Mouse (Mus musculus): ENCODE measurements around the gene Col7a1. TPM values are rescaled to one million over a fixed set of nuclear protein-coding genes. Genes with fewer than 3 reads are reported as not detected.
A peak's percentile ranks its signal among the peaks of the same experiment; 100 is the strongest.

The Col7a1 gene
- polyA plus RNA-seq, 1 experiment from 2014 or later, result 5.4 TPM

DNA sequence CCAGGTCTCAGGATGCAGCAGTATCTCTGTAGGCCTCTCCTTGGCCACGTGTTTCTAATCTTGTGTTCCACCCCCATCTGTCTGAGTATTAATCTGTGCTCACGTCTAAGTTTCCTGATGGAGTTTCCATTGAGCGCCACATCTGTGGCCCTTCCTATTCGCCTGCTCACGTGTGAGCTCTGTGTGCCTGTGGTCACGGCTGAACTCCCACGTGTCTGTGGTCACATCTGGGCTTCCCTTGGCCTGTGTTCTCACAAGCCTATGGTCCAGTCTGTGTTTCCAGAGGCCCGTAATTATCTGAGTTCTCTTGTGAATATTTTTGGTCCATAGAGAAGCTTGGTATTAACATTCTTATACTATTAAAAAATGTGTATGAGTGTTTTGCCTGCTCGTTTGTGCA is 23.1 kb downstream of the Col7a1 start:
- no peak overlapping the region for H3K4me3 ChIP-seq (ENCODE audit: low read length)
- 82% methylated on average over 9 of the region's 9 CpGs for WGBS
- no peaks in the 10 kb centered on the region for H3K9me3 ChIP-seq (ENCODE audit: control insufficient read depth, low read length)
- H3K27ac ChIP-seq (ENCODE audit: low read depth, low read length), result no peak overlapping the region
- no peak for ATAC-seq (ENCODE audit: low FRiP score, low TSS enrichment)
- H3K36me3 ChIP-seq (ENCODE audit: control insufficient read depth, insufficient read depth, low read length), result no peaks in the 10 kb centered on the region
- H3K9ac ChIP-seq (ENCODE audit: low read depth, low read length), result no peak overlapping the region
- no peaks in the 10 kb centered on the region for H3K27me3 ChIP-seq (ENCODE audit: control insufficient read depth, insufficient read depth, low read length)
- H3K4me2 ChIP-seq (replicated peaks; ENCODE audit: low read depth, low read length), result no peak overlapping the region
- H3K4me1 ChIP-seq (ENCODE audit: control insufficient read depth, insufficient read depth, low read length), result no peaks in the 10 kb centered on the region

GRCm38 (mm10) chr9:108977966-108978365 is 24.6 kb downstream of the Col7a1 start:
- Histone ChIP-seq H3K9me3 (ENCODE audit: control insufficient read depth, low read length) (no peaks in the 10 kb centered on the region), H3K4me2 (replicated peaks; ENCODE audit: low read depth, low read length) (no peak overlapping the region), H3K27ac (ENCODE audit: low read depth, low read length) (no peak overlapping the region), H3K4me3 (ENCODE audit: low read length) (no peak overlapping the region), H3K27me3 (ENCODE audit: control insufficient read depth, insufficient read depth, low read length) (no peaks in the 10 kb centered on the region), H3K9ac (ENCODE audit: low read depth, low read length) (no peak overlapping the region), H3K36me3 (ENCODE audit: control insufficient read depth, insufficient read depth, low read length) (no peaks in the 10 kb centered on the region), H3K4me1 (ENCODE audit: control insufficient read depth, insufficient read depth, low read length) (no peaks in the 10 kb centered on the region)
- no peak for ATAC-seq (ENCODE audit: low FRiP score, low TSS enrichment)
- 80% methylated on average over 7 of the region's 7 CpGs for WGBS

GRCm38 (mm10) chr9:108982498-108982897 is 29.1 kb downstream of the Col7a1 start:
- no peaks in the 10 kb centered on the region for H3K9me3 ChIP-seq (ENCODE audit: control insufficient read depth, low read length)
- no peaks in the 10 kb centered on the region for H3K4me1 ChIP-seq (ENCODE audit: control insufficient read depth, insufficient read depth, low read length)
- no peak overlapping the region for H3K9ac ChIP-seq (ENCODE audit: low read depth, low read length)
- H3K4me2 ChIP-seq (replicated peaks; ENCODE audit: low read depth, low read length), result no peak overlapping the region
- no peak for ATAC-seq (ENCODE audit: low FRiP score, low TSS enrichment)
- H3K36me3 ChIP-seq (ENCODE audit: control insufficient read depth, insufficient read depth, low read length), result no peaks in the 10 kb centered on the region
- H3K4me3 ChIP-seq (ENCODE audit: low read length), result no peak overlapping the region
- H3K27me3 ChIP-seq (ENCODE audit: control insufficient read depth, insufficient read depth, low read length), result no peaks in the 10 kb centered on the region
- WGBS, result 73% methylated on average over 8 of the region's 8 CpGs
- H3K27ac ChIP-seq (ENCODE audit: low read depth, low read length), result no peak overlapping the region

DNA sequence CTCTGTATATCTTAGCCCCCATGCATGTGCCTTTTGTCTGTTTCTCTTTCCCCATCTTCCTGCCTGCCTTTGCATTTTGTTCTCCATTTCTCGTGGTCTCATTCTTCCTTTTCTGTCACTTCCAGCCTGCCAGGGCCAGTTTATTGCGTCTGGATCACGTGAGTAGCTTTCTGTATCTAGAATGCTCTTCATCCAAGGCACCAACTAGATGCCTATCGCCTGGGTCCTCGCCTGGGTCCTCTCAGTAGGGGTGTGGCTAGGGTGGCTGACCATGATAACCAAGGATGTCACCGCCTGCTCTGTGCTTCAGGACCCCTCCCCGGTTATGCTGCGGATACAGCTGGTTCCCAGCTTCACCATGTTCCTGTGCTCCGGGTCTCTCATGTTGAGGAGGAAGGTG is 29.8 kb downstream of the Col7a1 start:
- H3K9ac ChIP-seq (ENCODE audit: low read depth, low read length), result no peak overlapping the region
- WGBS, result 74% methylated on average over 9 of the region's 9 CpGs

GRCm38 (mm10) chr9:108985710-108986109 is 32.3 kb downstream of the Col7a1 start, which contains the start of gene Ucn2:
TSS of gene Ucn2 (plus strand) at chr9:108986010.
- 92% methylated on average over 4 of the region's 4 CpGs for WGBS
- ATAC-seq (ENCODE audit: low FRiP score, low TSS enrichment), result no peak
- no peak within 1 kb of the TSS for H3K4me2 ChIP-seq (replicated peaks; ENCODE audit: low read depth, low read length)
- no peaks in the 10 kb centered on the region for H3K36me3 ChIP-seq (ENCODE audit: control insufficient read depth, insufficient read depth, low read length)
- peaks cover 13% of the 10 kb centered on the region; the same call in 1 of the 2 replicates for H3K4me1 ChIP-seq (ENCODE audit: control insufficient read depth, insufficient read depth, low read length)
- no peak within 1 kb of the TSS for H3K4me3 ChIP-seq (ENCODE audit: low read length)
- H3K9me3 ChIP-seq (ENCODE audit: control insufficient read depth, low read length), result no peaks in the 10 kb centered on the region
- H3K27me3 ChIP-seq (ENCODE audit: control insufficient read depth, insufficient read depth, low read length), result no peaks in the 10 kb centered on the region
- H3K27ac ChIP-seq (ENCODE audit: low read depth, low read length), result no peak within 1 kb of the TSS
- H3K9ac ChIP-seq (ENCODE audit: low read depth, low read length), result no peak within 1 kb of the TSS

More for the DNA sequence above, 29.8 kb downstream of the Col7a1 start:
- no peaks in the 10 kb centered on the region for H3K9me3 ChIP-seq (ENCODE audit: control insufficient read depth, low read length)
- no peak overlapping the region for H3K4me2 ChIP-seq (replicated peaks; ENCODE audit: low read depth, low read length)
- no peaks in the 10 kb centered on the region for H3K27me3 ChIP-seq (ENCODE audit: control insufficient read depth, insufficient read depth, low read length)
- no peak for ATAC-seq (ENCODE audit: low FRiP score, low TSS enrichment)
- H3K4me1 ChIP-seq (ENCODE audit: control insufficient read depth, insufficient read depth, low read length), result peaks cover 5% of the 10 kb centered on the region; the same call in 1 of the 2 replicates
- no peak overlapping the region for H3K27ac ChIP-seq (ENCODE audit: low read depth, low read length)
- H3K4me3 ChIP-seq (ENCODE audit: low read length), result no peak overlapping the region
- no peaks in the 10 kb centered on the region for H3K36me3 ChIP-seq (ENCODE audit: control insufficient read depth, insufficient read depth, low read length)

GRCm38 (mm10) chr9:108987704-108988350 is 34.4 kb downstream of the Col7a1 start:
- no peaks in the 10 kb centered on the region for H3K27me3 ChIP-seq (ENCODE audit: control insufficient read depth, insufficient read depth, low read length)
- ATAC-seq (ENCODE audit: low FRiP score, low TSS enrichment), result no peak
- H3K4me1 ChIP-seq (ENCODE audit: control insufficient read depth, insufficient read depth, low read length), result peaks cover 25% of the 10 kb centered on the region
- H3K9me3 ChIP-seq (ENCODE audit: control insufficient read depth, low read length), result no peaks in the 10 kb centered on the region
- H3K4me3 ChIP-seq (ENCODE audit: low read length), result no peak overlapping the region; the same call in 1 of the 2 replicates
- no peak overlapping the region for H3K9ac ChIP-seq (ENCODE audit: low read depth, low read length)
- peak overlapping the region; percentile 21 for H3K4me2 ChIP-seq (replicated peaks; ENCODE audit: low read depth, low read length)
- no peak overlapping the region for H3K27ac ChIP-seq (ENCODE audit: low read depth, low read length)
- H3K36me3 ChIP-seq (ENCODE audit: control insufficient read depth, insufficient read depth, low read length), result no peaks in the 10 kb centered on the region
- 20% methylated on average over 14 of the region's 15 CpGs for WGBS

DNA sequence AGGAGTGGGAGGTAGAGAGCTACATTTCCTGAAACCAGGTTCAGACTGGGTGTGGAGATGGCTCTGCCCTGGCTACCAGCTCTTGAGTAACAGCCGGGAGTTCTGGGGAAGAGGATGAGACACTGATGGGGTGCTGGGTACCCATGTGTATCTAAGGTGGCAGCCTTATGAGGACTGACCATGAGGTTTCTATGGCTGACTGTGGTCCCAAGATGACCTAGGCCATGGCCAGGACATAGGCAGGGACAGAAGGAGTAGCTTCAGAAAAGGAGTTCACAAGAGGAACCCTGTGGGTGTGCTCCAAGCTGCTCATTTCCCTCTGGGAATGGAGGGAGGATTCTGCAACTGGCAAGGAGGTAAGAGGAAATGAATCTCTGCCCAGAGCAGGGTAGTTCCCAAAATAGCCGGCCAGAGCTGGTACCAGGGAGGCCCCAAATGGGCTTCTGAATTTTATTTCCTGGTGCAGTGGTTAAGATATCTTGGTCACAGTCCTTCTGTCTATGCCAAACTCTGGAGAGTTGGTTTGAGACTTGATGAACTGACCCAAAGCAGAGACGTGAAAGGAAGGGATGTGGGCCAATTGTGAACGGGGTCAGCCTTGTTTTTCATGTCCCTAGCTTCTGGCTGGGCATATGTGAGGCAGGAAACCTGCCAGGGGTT is 36.5 kb downstream of the Col7a1 start:
- H3K4me2 ChIP-seq (replicated peaks; ENCODE audit: low read depth, low read length), result no peak overlapping the region
- no peak overlapping the region for H3K9ac ChIP-seq (ENCODE audit: low read depth, low read length)
- H3K4me1 ChIP-seq (ENCODE audit: control insufficient read depth, insufficient read depth, low read length), result peaks cover 25% of the 10 kb centered on the region
- peak overlapping the region; percentile 90; the same call in 1 of the 2 replicates for H3K27ac ChIP-seq (ENCODE audit: low read depth, low read length)
- no peak for ATAC-seq (ENCODE audit: low FRiP score, low TSS enrichment)
- H3K36me3 ChIP-seq (ENCODE audit: control insufficient read depth, insufficient read depth, low read length), result no peaks in the 10 kb centered on the region
- no peaks in the 10 kb centered on the region for H3K9me3 ChIP-seq (ENCODE audit: control insufficient read depth, low read length)
- 72% methylated on average over 4 of the region's 4 CpGs for WGBS
- H3K27me3 ChIP-seq (ENCODE audit: control insufficient read depth, insufficient read depth, low read length), result no peaks in the 10 kb centered on the region
- H3K4me3 ChIP-seq (ENCODE audit: low read length), result no peak overlapping the region

GRCm38 (mm10) chr9:108990462-108990820 is 37.1 kb downstream of the Col7a1 start:
- H3K9ac ChIP-seq (ENCODE audit: low read depth, low read length), result no peak overlapping the region
- 55% methylated on average over 7 of the region's 7 CpGs for WGBS

GRCm38 (mm10) chr9:108991428-108992084 is 38.2 kb downstream of the Col7a1 start, which contains the start of gene Pfkfb4:
TSS of gene Pfkfb4 (plus strand) at chr9:108991778.
- H3K27me3 ChIP-seq (ENCODE audit: control insufficient read depth, insufficient read depth, low read length), result no peaks in the 10 kb centered on the region
- peak within 1 kb of the TSS; percentile 90 for H3K27ac ChIP-seq (ENCODE audit: low read depth, low read length)
- H3K4me1 ChIP-seq (ENCODE audit: control insufficient read depth, insufficient read depth, low read length), result peaks cover 33% of the 10 kb centered on the region
- H3K9me3 ChIP-seq (ENCODE audit: control insufficient read depth, low read length), result no peaks in the 10 kb centered on the region
- no peaks in the 10 kb centered on the region for H3K36me3 ChIP-seq (ENCODE audit: control insufficient read depth, insufficient read depth, low read length)
- peak; percentile 95 for ATAC-seq (ENCODE audit: low FRiP score, low TSS enrichment)
- H3K4me3 ChIP-seq (ENCODE audit: low read length), result peak within 1 kb of the TSS; percentile 60
- H3K4me2 ChIP-seq (replicated peaks; ENCODE audit: low read depth, low read length), result peak within 1 kb of the TSS; percentile 85
- peak within 1 kb of the TSS; percentile 63 for H3K9ac ChIP-seq (ENCODE audit: low read depth, low read length)
- 1% methylated on average over 31 of the region's 31 CpGs for WGBS

More at GRCm38 (mm10) chr9:108990462-108990820, 37.1 kb downstream of the Col7a1 start:
- H3K9me3 ChIP-seq (ENCODE audit: control insufficient read depth, low read length), result no peaks in the 10 kb centered on the region
- H3K4me2 ChIP-seq (replicated peaks; ENCODE audit: low read depth, low read length), result no peak overlapping the region
- H3K27me3 ChIP-seq (ENCODE audit: control insufficient read depth, insufficient read depth, low read length), result no peaks in the 10 kb centered on the region
- no peak for ATAC-seq (ENCODE audit: low FRiP score, low TSS enrichment)
- H3K27ac ChIP-seq (ENCODE audit: low read depth, low read length), result peak overlapping the region; percentile 90; the same call in 1 of the 2 replicates
- H3K4me3 ChIP-seq (ENCODE audit: low read length), result no peak overlapping the region
- peaks cover 25% of the 10 kb centered on the region for H3K4me1 ChIP-seq (ENCODE audit: control insufficient read depth, insufficient read depth, low read length)
- H3K36me3 ChIP-seq (ENCODE audit: control insufficient read depth, insufficient read depth, low read length), result no peaks in the 10 kb centered on the region

All from kidney, embryonic 14.5 days (tissue).